Mouse (Mus musculus): Measurements from ENCODE around the gene Slc10a7. TPM values are rescaled to one million over a fixed set of nuclear protein-coding genes. Genes with fewer than 3 reads are reported as not detected.

The Slc10a7 gene
- total RNA-seq, 2 experiments from 2014 or later, result 4.3 to 6.1 TPM

DNA sequence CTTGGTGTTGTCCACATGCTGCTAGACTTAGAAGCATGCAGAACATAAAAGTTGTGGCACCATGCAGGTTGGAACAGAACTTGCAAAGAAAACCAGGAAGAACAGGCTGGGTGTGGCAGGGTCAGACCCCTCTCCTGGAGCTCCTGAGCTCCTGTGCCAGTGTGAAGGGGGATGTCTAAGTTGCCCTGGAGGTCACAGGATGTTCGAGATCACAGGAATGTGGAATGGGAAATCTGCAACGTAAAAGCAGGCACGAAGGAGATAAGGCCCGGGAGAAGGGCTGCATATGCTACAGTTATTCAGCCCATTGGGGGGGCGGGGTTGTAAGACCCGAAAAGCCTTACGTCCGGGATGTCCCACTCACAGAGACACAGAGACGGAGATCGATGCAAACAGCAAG is 100.2 kb downstream of the Slc10a7 start:
- ATAC-seq (replicated peaks; ENCODE audit: low FRiP score, poor library complexity, severe bottlenecking), result no peak

DNA sequence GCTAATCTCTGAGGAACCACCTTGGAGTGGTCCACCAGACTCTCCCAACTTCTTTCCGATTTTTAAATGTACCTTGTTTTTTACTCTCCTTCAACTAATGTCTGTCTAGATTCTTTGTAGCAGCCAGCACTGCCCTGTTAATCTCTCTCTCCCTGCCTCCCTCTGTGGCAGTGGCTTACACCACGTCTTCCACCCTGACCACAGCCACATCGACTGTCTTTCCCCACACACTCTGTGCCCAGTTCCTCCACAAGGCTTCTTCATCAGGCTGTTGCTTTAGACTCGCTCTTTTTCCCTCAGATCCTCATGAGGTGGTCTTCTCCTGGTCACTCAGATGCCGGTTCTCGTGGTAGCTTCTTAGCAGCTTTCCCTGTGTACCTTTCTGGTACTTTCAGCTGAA is 101.9 kb downstream of the Slc10a7 start:
- no peak for ATAC-seq (replicated peaks; ENCODE audit: low FRiP score, poor library complexity, severe bottlenecking)

DNA sequence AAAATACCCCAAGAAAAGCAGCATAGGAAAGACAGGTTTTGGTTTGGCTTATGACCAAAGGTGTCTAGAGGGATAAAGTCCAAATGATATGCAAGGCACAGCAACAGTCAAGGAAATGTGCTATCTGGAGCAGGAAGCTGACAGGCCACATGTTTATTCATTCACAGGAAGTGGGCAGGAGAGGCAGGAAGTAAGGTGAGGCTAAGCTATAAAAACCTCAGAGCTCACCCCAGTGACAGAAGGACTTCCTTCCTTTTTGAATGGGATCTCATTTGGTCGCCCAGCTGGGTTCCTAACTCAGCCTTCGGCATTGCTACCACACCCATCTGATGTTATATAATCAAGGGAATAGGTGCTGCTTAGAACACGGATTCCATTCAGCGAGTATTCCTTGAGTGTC is 113.2 kb downstream of the Slc10a7 start:
- no peak for ATAC-seq (replicated peaks; ENCODE audit: low FRiP score, poor library complexity, severe bottlenecking)

DNA sequence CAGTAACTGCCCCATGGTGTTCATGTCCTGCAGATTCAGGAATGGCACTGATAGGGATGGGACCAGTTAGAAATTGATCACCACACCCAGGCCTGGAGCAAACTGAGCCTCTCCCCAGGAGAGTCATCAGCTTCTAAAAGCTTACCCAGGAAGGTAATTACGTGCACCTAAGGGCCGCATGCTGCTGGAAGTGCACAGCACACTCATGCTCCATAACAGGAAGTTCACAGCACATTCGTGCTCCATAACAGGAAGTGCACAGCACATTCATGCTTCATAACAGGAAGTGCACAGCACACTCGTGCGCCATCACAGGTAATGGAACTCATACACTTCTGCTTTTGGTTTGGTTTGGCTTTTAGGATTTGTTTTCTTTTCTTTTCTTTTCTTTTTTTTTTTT is 114.8 kb downstream of the Slc10a7 start:
- no peak for ATAC-seq (replicated peaks; ENCODE audit: low FRiP score, poor library complexity, severe bottlenecking)

DNA sequence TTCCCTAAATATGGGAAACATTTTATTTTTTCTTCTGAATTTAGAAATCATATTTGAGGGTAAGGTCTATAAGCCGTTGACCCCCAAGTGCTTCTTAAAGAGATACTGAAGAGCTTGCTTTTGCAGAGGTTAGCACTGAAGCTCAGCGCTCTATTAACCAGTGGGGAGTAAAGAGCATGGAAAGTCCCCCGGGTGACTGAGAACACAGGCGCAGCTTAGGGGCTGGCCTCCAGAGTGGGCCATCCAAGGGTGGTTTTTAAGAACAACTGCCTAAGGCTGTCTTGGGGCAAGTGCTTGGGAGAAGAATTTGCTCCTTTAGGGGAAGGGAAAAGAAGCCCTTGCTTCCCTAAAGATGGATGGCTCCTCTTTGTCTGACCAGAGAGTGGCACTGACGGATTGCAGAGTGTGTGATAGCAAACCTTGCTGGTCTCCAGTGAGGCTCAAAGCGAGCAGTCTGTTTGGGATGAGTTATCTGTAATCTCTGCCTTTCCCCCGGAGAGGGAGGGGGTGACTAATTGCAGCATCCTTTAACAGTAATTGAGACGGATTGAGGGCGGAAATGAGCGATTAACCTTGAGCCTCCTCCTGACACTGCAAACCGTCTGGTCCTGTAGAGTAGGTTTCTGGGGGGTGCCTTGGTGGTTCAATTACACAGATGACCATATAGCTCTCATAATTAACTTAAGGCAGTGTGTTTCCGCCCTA is 115.7 kb downstream of the Slc10a7 start:
- ATAC-seq (replicated peaks; ENCODE audit: low FRiP score, poor library complexity, severe bottlenecking), result no peak

DNA sequence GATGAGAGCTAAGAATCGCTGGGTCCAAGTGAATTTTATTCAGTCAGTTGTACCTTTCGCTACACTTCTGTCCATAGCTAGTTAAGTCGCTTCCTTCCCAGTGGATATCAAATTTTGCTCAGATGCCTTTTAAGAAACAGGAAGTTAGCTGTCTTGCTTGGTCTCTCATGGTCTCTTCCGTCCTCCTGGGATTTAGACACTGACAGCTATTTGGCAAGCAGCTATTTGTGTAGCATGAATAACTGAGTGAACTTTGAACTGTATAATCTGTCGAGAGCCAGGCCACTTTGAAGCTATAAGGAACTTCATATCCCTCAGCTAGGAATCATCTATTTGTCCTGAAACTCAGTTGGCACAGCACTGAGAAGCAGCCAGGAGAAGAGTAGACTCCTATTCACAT is 117.5 kb downstream of the Slc10a7 start:
- no peak for ATAC-seq (replicated peaks; ENCODE audit: low FRiP score, poor library complexity, severe bottlenecking)

DNA sequence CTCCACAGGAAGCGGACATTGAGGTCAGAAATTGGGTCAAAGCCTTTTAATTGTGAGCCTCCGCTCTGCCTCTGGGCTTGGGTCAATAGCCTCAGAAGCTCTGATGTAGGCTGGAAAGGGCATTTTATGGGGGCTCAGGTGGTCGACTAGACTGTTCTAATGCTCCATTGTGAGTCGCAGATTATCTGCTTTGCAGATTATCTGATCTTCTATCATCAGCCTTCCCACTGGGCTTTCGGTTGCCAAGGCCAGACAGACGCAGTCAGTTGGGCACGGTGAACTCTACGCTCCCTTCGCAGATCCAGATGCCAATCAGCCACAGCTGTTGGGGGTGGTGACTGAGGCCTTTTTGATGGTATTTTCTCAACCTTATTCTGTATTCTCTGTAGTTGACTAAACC is 118.6 kb downstream of the Slc10a7 start:
- no peak for ATAC-seq (replicated peaks; ENCODE audit: low FRiP score, poor library complexity, severe bottlenecking)

DNA sequence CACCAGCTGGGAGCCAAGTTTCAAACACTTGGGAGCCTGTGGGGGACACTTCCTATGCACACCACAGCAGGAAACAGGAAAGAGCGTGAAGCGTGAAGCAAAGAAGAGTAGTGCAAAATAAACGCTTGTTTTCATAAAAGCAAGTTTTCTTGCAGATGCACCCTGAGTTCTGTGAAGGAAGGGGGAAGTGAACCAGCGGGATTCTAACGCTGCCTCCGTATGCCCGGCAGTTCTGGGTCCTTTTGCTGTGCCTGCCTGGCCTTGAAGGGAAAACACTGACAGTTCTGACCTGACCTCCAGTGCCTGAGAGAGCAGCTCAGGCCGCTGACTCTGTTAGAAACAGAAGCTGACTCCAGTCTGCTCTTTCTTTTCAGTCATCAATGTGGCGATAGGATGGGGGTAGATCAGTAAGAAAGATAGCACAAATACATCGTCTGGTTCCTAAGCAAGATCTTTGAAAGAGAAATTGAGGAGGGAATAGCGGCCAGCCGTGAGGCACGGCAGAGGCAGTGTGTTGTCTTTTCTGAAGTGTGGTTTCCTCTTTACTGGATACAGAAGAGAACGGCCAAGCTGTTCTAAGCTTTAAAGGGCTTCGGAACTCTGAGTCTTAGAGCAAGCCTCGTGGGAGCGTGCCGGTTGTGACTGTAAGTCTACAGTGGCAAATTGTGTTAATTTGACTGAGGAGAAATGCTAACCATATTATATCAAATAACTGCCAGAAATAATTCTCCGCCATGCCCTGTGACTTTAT is 121.4 kb downstream of the Slc10a7 start:
- ATAC-seq (replicated peaks; ENCODE audit: low FRiP score, poor library complexity, severe bottlenecking), result no peak

DNA sequence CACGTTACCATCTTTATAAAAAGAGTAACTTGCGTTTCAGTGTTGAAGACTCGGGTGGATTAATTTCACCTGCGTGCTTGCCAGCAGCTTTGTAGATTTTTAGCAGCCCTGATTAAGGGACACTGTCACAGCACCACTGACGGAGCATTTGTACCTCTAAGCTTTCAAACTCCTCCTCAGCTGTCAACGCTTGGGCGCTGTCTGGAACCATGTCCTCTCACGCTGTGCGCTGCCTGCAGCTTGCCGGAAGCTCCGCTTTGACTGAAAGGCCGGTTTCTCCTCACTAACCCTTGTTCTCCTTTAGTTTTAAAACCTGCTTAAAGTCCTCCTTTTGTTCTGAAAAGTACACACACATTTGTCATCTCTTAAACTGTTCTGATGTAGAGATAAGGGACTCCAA is 123.9 kb downstream of the Slc10a7 start:
- ATAC-seq (replicated peaks; ENCODE audit: low FRiP score, poor library complexity, severe bottlenecking), result no peak

DNA sequence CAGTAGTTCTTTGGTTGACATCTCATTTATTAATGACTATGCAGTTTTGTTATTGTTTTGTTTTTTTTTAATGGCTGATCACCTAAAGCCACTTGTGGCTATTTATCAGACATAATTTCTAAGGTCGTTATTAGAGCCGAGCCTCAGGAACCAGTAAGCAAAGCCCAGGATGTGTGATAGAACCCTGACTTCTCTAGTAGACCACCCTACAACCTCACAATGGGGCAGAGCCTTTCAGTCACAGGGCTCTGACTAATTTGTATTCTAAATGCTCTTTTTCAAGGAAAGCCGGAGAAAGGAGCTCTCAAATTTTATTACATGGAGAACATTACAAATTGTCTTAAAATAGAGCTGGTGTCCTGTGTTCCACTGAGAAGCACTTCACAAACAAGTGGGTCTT is 124.9 kb downstream of the Slc10a7 start:
- no peak for ATAC-seq (replicated peaks; ENCODE audit: low FRiP score, poor library complexity, severe bottlenecking)

DNA sequence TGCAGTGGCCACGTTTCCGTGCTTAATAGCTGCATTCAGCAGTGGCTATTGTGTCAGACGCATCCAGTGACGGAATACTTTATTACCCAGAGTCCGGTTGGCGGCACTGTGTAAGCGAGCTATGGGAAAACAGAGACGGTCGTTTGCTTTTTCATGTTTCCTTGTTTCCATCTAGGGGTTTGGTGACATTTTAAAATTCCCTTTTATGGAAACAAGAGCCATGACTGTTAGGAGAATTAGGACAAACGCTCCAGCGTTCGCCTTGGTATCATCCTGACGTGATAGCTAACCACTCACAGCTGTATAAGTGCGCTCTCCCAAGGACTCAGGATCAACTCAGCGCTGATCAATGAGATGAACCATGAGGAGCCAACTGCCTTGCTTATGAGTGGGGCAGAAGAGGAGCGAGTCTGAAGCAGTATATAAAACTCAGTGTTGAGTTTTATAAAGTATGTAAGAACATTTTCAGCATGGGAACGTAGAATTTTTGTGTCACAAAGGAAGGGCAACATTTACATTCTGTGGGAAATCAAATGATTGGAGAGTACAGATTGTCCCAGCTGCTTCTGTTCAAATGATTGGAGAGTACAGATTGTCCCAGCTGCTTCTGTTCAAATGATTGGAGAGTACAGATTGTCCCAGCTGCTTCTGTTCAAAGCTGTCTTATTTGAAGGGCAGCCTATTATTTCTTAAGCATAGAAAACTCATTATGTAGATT is 125.5 kb downstream of the Slc10a7 start:
- ATAC-seq (replicated peaks; ENCODE audit: low FRiP score, poor library complexity, severe bottlenecking), result no peak

DNA sequence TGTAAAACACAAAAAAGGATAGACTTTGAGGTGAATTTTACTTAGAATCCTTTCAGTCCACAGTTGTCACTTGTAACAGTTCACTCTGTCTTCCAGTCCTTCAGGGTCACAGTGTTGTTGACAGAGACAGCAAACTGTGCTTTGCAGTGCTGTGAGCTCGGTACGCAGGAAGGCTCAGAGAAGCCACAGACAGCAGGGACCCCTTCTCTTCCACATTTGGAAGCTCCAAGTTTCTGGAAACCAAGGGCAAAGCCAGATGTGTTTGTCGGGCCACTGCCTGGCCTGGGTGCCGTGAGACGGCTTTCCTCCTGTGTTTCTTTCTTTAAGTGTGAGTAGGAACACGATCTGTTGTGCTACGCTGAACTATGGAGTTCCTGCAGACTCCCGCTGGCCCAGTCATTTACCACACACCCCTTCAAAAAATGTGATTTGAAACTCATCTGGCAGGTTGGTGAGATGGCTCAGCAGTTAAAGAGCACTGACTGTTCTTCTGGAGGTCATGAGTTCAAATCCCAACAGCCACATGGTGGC is 126.2 kb downstream of the Slc10a7 start:
- ATAC-seq (replicated peaks; ENCODE audit: low FRiP score, poor library complexity, severe bottlenecking), result no peak

DNA sequence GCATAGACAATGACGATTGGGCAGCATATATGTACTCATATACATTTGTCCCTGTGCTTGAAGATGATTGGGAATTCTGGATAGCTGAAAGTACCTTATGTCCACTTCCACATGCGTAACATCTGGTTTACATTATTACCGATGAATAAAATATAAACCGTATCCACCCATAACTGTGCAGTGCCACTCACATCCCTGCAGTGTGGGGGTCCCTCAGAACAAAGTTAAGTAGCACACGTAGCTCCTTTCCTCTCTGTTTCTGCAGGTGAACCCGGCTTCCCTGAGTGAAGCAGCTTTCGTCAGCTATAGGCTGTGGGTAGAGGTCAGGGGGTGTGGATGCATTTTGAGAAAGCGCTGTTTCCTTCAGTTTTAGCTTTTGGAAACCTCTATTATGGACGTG is 132.8 kb downstream of the Slc10a7 start:
- no peak for ATAC-seq (replicated peaks; ENCODE audit: low FRiP score, poor library complexity, severe bottlenecking)

DNA sequence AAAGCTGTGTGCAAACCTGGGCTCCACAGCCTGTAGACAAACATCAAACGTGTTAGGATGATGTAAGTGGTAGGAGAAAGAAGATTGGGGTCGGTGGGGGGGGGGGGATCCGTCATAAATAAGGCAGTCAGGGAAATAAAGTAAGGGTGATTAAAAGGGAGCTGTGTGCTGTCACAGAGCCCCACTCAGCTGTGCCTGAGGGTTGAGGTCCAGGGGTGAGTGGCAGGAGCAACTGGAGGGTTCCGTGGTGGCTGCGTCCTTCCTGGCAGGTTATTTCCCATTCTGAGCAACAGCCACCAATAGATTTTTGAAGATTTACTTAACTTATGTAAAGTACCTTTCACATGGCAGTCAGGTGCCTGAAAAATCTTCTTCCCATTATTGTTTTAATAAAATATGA is 133.2 kb downstream of the Slc10a7 start:
- ATAC-seq (replicated peaks; ENCODE audit: low FRiP score, poor library complexity, severe bottlenecking), result no peak

DNA sequence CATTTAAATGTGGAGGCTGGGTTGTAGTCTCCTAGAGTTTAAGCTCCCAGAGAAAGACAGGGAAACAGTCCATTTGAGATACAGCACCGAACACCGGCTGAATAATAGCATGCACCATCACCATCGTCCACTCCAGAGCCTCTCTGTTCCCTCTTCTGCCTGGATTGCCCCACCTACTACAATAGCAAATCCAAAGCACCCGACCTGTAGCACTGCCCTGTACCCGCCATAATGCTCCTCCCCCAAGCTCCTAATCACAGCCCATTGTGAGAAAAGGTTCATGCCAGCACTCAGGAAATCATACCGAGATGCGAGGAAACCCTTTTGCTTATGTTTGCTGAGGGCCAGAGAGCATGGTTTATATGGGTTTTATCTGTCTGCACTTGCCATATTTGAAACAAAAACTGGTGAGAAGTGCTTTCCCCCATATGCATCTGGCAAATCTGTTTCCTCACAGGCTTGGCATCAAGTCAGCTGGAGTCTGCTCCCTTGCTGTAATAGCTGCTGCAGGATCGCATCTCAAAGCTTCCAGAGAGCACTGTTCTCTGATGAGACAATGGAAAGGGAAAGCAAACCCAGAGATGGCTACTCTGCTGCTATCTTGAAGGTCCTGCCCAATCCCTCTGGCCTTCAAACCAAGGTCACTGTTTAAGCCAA is 138.0 kb downstream of the Slc10a7 start:
- ATAC-seq (replicated peaks; ENCODE audit: low FRiP score, poor library complexity, severe bottlenecking), result no peak

DNA sequence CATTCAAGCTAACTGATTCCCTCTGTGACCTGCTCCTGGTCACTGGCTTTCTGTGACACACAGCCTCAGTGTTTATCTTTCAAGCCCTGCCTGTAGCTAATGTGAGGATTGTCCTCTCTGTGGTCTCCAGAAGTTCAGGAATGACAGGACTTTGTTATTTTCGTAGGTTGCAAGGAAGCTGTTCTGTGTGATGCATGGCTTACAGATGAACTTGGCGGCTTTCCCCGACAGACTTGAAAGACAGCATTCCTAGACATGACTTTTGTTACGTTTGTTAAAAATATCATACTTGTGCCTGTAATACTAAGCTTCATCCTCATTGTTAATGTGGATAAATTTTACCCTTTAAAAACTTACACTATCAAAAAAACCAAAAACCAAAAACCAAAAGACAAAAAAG is 138.7 kb downstream of the Slc10a7 start:
- ATAC-seq (replicated peaks; ENCODE audit: low FRiP score, poor library complexity, severe bottlenecking), result no peak

DNA sequence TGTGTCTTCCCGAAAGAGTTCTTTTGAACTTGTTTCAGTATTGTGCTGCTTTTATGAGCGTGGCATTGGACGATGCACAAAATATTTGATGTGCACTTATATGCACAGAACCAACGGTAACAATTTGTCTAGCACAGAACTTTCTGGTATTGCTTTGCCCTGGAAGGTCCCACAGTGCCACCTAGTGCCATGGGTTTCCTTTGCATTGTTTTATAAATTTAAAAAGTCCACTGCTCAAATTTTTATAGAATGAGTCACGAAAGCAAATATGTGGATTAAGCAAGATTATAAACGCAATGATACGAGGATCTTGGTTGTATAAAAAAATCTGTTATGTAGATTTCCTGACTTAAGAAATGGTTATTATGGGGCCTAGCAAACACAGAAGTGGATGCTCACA is 139.8 kb downstream of the Slc10a7 start:
- no peak for ATAC-seq (replicated peaks; ENCODE audit: low FRiP score, poor library complexity, severe bottlenecking)

DNA sequence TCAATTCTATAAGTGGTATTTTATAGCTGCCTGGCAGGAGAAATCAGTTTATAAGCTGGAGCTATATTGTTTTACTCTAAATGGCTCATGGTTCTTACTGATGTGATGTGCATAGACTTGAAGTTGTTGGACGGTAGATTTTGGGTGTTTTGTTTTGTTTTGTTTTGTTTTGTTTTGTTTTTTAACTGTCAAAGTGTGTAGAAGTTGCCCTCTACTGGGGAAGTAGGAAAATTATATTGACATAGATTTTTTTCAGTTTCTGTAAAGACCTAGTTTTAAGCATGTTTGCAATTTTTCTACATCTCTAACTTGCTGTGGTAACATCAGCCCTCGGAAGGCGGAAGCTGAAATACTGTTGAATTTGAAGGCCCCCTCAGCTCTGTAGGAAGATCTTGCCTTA is 142.5 kb downstream of the Slc10a7 start:
- no peak for ATAC-seq (replicated peaks; ENCODE audit: low FRiP score, poor library complexity, severe bottlenecking)

DNA sequence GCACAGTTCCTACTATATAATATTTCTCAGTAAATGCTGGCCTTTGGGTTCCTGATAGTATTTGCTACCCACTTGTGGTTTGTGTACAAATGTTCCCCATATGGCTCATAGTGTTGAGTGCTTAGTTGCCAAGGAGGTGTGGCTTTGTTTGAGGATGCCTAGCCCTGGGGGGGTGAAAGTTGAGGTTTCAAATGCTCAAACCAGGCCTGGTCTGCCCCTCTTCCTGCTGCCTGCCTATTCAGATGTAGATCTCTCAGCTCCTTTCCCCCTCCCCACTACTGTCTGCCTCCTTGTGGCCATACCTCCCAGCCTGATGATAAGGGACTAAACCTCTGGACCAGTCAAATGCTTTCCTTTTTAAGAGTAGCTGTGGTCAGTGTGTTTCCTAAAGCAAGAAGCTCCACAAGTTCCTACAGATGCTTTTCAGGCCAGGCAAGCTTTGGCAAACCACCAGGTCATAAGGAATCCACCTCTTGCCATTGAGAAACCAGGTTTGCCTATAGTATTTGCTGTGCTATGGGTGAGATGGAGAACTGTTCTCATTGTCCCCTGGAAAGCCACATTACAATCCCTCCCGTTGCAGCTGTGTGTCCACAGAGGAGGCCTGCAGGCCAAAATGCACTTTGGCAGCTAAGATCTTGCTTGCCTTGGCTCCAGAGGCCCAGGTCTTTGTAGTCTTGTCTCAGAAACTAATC is 146.4 kb downstream of the Slc10a7 start:
- ATAC-seq (replicated peaks; ENCODE audit: low FRiP score, poor library complexity, severe bottlenecking), result no peak

Measured in erythroblast, adult 5-6 weeks (primary cell).